Mouse (Mus musculus): ENCODE results near the gene Ephb1. TPM values are rescaled to one million over a fixed set of nuclear protein-coding genes. Genes with fewer than 3 reads are reported as not detected.
A peak's percentile ranks its signal among the peaks of the same experiment; 100 is the strongest.

Ephb1 gene
- polyA plus RNA-seq, 1 experiment from 2014 or later: 23.0 TPM

DNA sequence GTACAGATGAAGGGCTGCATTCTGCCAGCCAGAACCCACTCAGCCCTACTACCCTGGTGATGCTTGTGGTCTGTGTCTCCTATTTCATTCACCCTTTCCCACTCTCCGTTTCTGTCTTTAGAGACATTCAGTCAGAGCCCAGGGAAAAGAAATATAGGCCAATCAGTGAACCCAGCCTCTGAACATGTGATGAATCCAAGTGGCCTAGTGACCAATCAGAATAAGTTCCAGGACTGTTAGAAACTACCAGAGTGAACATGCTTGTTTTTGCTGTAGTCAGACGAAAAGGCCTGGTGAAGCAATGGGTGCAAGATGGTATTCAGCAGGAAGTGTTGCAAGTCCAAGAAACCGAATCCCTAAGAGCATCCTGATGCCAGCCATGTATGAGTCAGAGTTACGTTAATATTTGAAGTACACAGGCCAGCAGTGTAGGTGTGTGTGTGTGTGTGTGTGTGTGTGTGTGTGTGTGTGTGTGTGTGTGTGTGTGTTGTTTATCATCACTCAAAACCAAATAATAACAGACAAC, 26.8 kb downstream of the Ephb1 start:
- H3K4me3 ChIP-seq: no peak overlapping the region
- WGBS: 93% methylated on average over 4 of the region's 4 CpGs
- no peaks in the 10 kb centered on the region for H3K9me3 ChIP-seq (replicated peaks)
- H3K4me1 ChIP-seq: no peaks in the 10 kb centered on the region
- no peaks in the 10 kb centered on the region for H3K27me3 ChIP-seq
- no peak overlapping the region for H3K9ac ChIP-seq
- no peak overlapping the region for H3K27ac ChIP-seq
- no peak overlapping the region for H3K4me2 ChIP-seq
- H3K36me3 ChIP-seq (ENCODE audit: poor library complexity, severe bottlenecking): no peaks in the 10 kb centered on the region
- no peak for ATAC-seq

- Histone ChIP-seq H3K27ac (no peak overlapping the region), H3K9me3 (replicated peaks) (peaks cover 7% of the 10 kb centered on the region; the same call in 1 of the 2 replicates), H3K4me1 (peaks cover 7% of the 10 kb centered on the region; the same call in 1 of the 2 replicates), H3K36me3 (ENCODE audit: poor library complexity, severe bottlenecking) (no peaks in the 10 kb centered on the region), H3K9ac (no peak overlapping the region), H3K4me2 (no peak overlapping the region), H3K27me3 (no peaks in the 10 kb centered on the region), H3K4me3 (no peak overlapping the region)
- WGBS: 87% methylated on average over 6 of the region's 6 CpGs
- no peak for ATAC-seq
Observed at GRCm38 (mm10) chr9:102315436-102315835, 39.1 kb downstream of the Ephb1 start.

DNA sequence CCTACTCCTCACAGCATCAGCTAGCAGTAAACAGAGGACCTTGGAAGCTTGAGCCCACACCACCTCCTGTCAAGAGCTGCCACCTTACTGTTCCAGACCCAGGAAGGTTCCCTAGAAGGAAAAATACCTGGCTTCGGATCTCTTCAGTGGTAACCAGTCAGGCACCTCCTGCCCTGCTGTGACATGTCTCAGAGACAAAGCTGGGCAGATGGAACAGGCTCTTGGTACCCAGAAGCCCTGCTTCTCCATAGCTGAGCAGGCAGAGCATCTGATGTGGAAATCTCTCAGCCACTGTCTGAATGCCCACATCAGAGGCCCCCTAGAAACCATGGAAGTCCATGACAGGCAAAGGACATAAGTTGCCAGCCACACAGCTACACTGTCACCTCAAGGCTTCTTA, 39.7 kb downstream of the Ephb1 start:
- H3K27me3 ChIP-seq: no peaks in the 10 kb centered on the region
- H3K4me2 ChIP-seq: no peak overlapping the region
- 81% methylated on average over 1 of the region's 1 CpGs for WGBS
- H3K4me3 ChIP-seq: no peak overlapping the region
- H3K9me3 ChIP-seq (replicated peaks): peaks cover 7% of the 10 kb centered on the region; the same call in 1 of the 2 replicates
- no peaks in the 10 kb centered on the region for H3K36me3 ChIP-seq (ENCODE audit: poor library complexity, severe bottlenecking)
- H3K4me1 ChIP-seq: peaks cover 8% of the 10 kb centered on the region; the same call in 1 of the 2 replicates
- no peak overlapping the region for H3K9ac ChIP-seq
- no peak overlapping the region for H3K27ac ChIP-seq
- no peak for ATAC-seq

DNA sequence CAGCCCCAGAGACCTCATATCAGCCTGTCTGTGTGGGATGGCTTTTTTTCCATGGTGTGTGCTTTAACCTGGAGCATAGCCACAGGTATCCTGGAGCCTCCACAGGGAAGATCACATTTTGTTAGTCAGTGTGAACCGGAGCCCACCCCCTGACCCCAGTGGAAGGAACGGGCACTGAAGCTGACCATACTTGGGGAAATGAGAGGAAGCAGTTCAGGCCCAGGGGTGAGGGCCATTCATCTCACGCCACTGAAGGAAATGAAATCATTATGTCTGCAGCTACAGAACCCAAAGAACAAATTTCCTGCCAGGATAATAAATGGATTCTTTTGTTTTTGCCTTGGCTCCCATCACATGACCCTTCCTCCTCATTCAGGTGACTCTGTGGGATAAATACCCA, 44.1 kb downstream of the Ephb1 start:
- ATAC-seq: no peak
- no peaks in the 10 kb centered on the region for H3K27me3 ChIP-seq
- H3K9ac ChIP-seq: no peak overlapping the region
- peaks cover 26% of the 10 kb centered on the region for H3K4me1 ChIP-seq
- WGBS: 52% methylated on average over 3 of the region's 3 CpGs
- H3K9me3 ChIP-seq (replicated peaks): peaks cover 7% of the 10 kb centered on the region; the same call in 1 of the 2 replicates
- H3K27ac ChIP-seq: no peak overlapping the region
- H3K36me3 ChIP-seq (ENCODE audit: poor library complexity, severe bottlenecking): no peaks in the 10 kb centered on the region
- H3K4me2 ChIP-seq: no peak overlapping the region
- H3K4me3 ChIP-seq: no peak overlapping the region

DNA sequence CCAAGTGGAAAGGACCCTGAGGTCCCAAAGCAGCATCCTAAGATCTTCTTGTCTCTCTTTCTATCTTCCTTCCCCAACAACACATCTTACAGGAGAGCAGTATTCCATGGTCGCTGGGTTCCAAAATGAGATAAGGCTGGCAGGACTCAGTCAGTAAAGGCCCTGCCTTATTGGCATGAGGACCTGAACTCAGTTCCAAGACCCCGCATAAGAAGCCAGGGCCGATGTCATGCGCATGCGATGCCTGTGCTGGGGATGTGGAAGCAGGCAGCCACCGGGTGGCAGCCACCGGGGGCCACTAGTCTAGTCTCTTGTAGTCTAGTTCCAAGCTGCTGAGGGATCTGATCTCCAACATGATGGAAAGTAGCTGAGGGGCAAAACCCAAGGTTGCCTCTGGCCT, 45.2 kb downstream of the Ephb1 start:
- no peaks in the 10 kb centered on the region for H3K27me3 ChIP-seq
- peaks cover 7% of the 10 kb centered on the region; the same call in 1 of the 2 replicates for H3K9me3 ChIP-seq (replicated peaks)
- peaks cover 26% of the 10 kb centered on the region for H3K4me1 ChIP-seq
- H3K27ac ChIP-seq: no peak overlapping the region
- H3K9ac ChIP-seq: no peak overlapping the region
- WGBS: 90% methylated on average over 7 of the region's 7 CpGs
- no peaks in the 10 kb centered on the region for H3K36me3 ChIP-seq (ENCODE audit: poor library complexity, severe bottlenecking)
- ATAC-seq: no peak
- H3K4me3 ChIP-seq: no peak overlapping the region
- H3K4me2 ChIP-seq: no peak overlapping the region

DNA sequence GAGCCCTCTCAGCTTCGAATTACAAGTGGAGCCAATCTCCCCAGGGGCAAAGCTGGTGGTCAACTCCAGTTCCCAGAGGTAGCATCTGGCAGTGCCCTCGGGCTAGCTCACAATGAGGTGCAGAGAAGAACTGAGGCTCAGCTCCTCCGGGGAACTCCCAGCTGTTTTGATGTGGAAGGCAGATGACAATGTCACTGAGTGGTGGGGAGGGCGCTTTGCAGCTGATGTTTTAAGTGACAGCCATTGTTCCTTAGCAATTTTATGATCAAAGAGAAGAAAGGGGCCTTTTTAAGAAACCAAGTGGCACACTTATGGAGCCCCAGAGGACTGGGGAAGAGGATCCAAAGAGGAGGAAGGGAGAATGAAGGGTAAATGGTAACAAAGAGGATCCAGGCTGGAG, 46.8 kb downstream of the Ephb1 start:
- H3K9ac ChIP-seq: no peak overlapping the region
- peaks cover 26% of the 10 kb centered on the region for H3K4me1 ChIP-seq
- peaks cover 7% of the 10 kb centered on the region; the same call in 1 of the 2 replicates for H3K9me3 ChIP-seq (replicated peaks)
- WGBS: 27% methylated on average over 4 of the region's 4 CpGs
- H3K4me3 ChIP-seq: no peak overlapping the region
- peak; percentile 59 for ATAC-seq
- H3K27me3 ChIP-seq: 0 out of 2 replicates have a peak, but pooled peaks cover 2% of the 10 kb centered on the region
- no peaks in the 10 kb centered on the region for H3K36me3 ChIP-seq (ENCODE audit: poor library complexity, severe bottlenecking)
- H3K4me2 ChIP-seq: no peak overlapping the region
- H3K27ac ChIP-seq: peak overlapping the region; percentile 41; the same call in 1 of the 2 replicates

GRCm38 (mm10) chr9:102306645-102307415, 47.7 kb downstream of the Ephb1 start:
- WGBS: 70% methylated on average over 1 of the region's 1 CpGs
- Histone ChIP-seq H3K9ac (no peak overlapping the region), H3K4me3 (no peak overlapping the region), H3K4me2 (no peak overlapping the region), H3K9me3 (replicated peaks) (peaks cover 6% of the 10 kb centered on the region; the same call in 1 of the 2 replicates), H3K27ac (0 out of 2 replicates have a peak overlapping the region, but pooled peaks have one; percentile 41), H3K27me3 (0 out of 2 replicates have a peak, but pooled peaks cover 2% of the 10 kb centered on the region), H3K36me3 (ENCODE audit: poor library complexity, severe bottlenecking) (no peaks in the 10 kb centered on the region), H3K4me1 (peaks cover 26% of the 10 kb centered on the region)
- ATAC-seq: no peak

- Histone ChIP-seq H3K9ac (no peak overlapping the region), H3K4me2 (no peak overlapping the region), H3K4me3 (no peak overlapping the region), H3K27ac (no peak overlapping the region), H3K9me3 (replicated peaks) (no peaks in the 10 kb centered on the region), H3K4me1 (peaks cover 20% of the 10 kb centered on the region), H3K36me3 (ENCODE audit: poor library complexity, severe bottlenecking) (no peaks in the 10 kb centered on the region), H3K27me3 (0 out of 2 replicates have a peak, but pooled peaks cover 2% of the 10 kb centered on the region)
- 90% methylated on average over 7 of the region's 7 CpGs for WGBS
- no peak for ATAC-seq
Observed at GRCm38 (mm10) chr9:102305432-102306100, 48.9 kb downstream of the Ephb1 start.

DNA sequence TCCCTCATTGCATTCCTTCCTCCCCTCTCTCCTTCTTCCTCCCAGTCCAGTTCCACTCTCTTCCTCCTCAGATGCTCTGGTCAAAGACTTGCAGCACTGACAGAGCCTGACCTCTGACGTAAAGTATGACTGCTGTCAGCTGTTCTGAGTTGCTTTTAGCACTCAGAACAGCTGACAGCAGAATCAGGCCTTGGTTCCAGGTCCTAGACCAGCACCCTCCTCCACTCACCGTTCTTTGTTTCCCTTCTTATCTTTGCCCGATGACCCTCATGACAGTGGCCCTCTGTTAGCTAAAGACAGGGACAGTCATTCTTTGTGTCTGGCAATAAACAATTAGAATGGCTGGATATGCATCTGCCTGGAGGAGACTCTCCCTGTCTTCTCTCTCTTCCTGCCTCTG, 49.7 kb downstream of the Ephb1 start:
- Histone ChIP-seq H3K9ac (no peak overlapping the region), H3K4me2 (no peak overlapping the region), H3K4me3 (no peak overlapping the region), H3K4me1 (peaks cover 21% of the 10 kb centered on the region), H3K27ac (no peak overlapping the region), H3K9me3 (replicated peaks) (no peaks in the 10 kb centered on the region), H3K36me3 (ENCODE audit: poor library complexity, severe bottlenecking) (no peaks in the 10 kb centered on the region), H3K27me3 (0 out of 2 replicates have a peak, but pooled peaks cover 2% of the 10 kb centered on the region)
- 71% methylated on average over 3 of the region's 3 CpGs for WGBS
- no peak for ATAC-seq

DNA sequence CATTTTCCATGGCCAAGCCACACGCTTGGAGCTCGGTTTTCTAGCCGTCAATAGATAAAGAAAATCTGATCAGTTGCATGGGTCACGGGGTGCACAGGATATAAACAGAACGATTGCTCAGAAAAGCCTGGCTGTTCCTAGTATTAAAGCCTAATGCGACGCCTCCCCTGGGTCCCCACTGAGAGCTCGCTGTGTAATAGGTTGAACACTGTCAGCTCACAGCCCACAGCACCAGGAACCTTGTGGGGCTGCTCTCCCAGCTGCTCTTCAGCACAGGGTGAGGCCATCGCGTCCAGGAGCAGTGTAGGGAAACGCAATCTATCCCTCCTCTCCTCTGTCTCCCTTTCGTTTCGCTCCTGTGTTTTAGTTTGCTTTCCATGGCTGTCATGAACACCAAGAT, 50.6 kb downstream of the Ephb1 start:
- H3K27me3 ChIP-seq: 0 out of 2 replicates have a peak, but pooled peaks cover 2% of the 10 kb centered on the region
- H3K4me3 ChIP-seq: no peak overlapping the region
- no peak overlapping the region for H3K9ac ChIP-seq
- ATAC-seq: no peak
- no peaks in the 10 kb centered on the region for H3K36me3 ChIP-seq (ENCODE audit: poor library complexity, severe bottlenecking)
- no peaks in the 10 kb centered on the region for H3K9me3 ChIP-seq (replicated peaks)
- no peak overlapping the region for H3K27ac ChIP-seq
- peaks cover 24% of the 10 kb centered on the region for H3K4me1 ChIP-seq
- WGBS: 53% methylated on average over 13 of the region's 13 CpGs
- H3K4me2 ChIP-seq: no peak overlapping the region

GRCm38 (mm10) chr9:102300985-102301384, 53.5 kb downstream of the Ephb1 start:
- Histone ChIP-seq H3K4me3 (no peak overlapping the region), H3K9ac (no peak overlapping the region), H3K4me2 (no peak overlapping the region), H3K36me3 (ENCODE audit: poor library complexity, severe bottlenecking) (no peaks in the 10 kb centered on the region), H3K27me3 (0 out of 2 replicates have a peak, but pooled peaks cover 2% of the 10 kb centered on the region), H3K27ac (no peak overlapping the region), H3K9me3 (replicated peaks) (no peaks in the 10 kb centered on the region), H3K4me1 (peaks cover 29% of the 10 kb centered on the region)
- 87% methylated on average over 4 of the region's 4 CpGs for WGBS
- ATAC-seq: no peak

- Histone ChIP-seq H3K9me3 (replicated peaks) (no peaks in the 10 kb centered on the region), H3K27ac (no peak overlapping the region), H3K36me3 (ENCODE audit: poor library complexity, severe bottlenecking) (no peaks in the 10 kb centered on the region), H3K4me3 (no peak overlapping the region), H3K4me1 (peaks cover 40% of the 10 kb centered on the region), H3K4me2 (no peak overlapping the region), H3K27me3 (0 out of 2 replicates have a peak, but pooled peaks cover 2% of the 10 kb centered on the region), H3K9ac (no peak overlapping the region)
- 64% methylated on average over 8 of the region's 8 CpGs for WGBS
- no peak for ATAC-seq
Observed at GRCm38 (mm10) chr9:102298741-102299140, 55.8 kb downstream of the Ephb1 start.
